Mouse (Mus musculus): Measurements from ENCODE around the gene Cd247.

GRCm38 (mm10) chr1:165781426-165781825 is 7.1 kb upstream of the Cd247 start:
- TF ChIP-seq POLR2A (IDR thresholded peaks at IDR 0.05; ENCODE audit: borderline replicate concordance, extremely low read depth, insufficient read depth, insufficient read length, poor library complexity, severe bottlenecking) = no peak
- no peak for TF ChIP-seq CTCF (IDR thresholded peaks at IDR 0.05; ENCODE audit: borderline replicate concordance, extremely low read depth, insufficient read depth, insufficient read length)
